Mouse (Mus musculus): ENCODE results near the gene Rnf113a2. TPM values are rescaled to one million over a fixed set of nuclear protein-coding genes. Genes with fewer than 3 reads are reported as not detected.
A peak's percentile ranks its signal among the peaks of the same experiment; 100 is the strongest.

Gene Rnf113a2
- 22.8 and 25.1 TPM in 2 replicates for polyA plus RNA-seq (2015; fragmentation: Nextera tagmentation; extraction: Ambion mirVana)

- Histone ChIP-seq H3K27ac (ENCODE audit: low read length) (peak within 1 kb of the TSS; percentile 42; the same call in 1 of the 2 replicates), H3K4me2 (ENCODE audit: low read depth, low read length) (peak within 1 kb of the TSS; percentile 92), H3K9me3 (ENCODE audit: control insufficient read depth, low read length) (peaks cover 3% of the 10 kb centered on the region), H3K9ac (ENCODE audit: low read length) (peak within 1 kb of the TSS; percentile 78), H3K4me1 (replicated peaks; ENCODE audit: control insufficient read depth, insufficient read depth, low read length) (peaks cover 4% of the 10 kb centered on the region; the same call in 1 of the 2 replicates), H3K36me3 (ENCODE audit: control insufficient read depth, insufficient read depth, low read length) (no peaks in the 10 kb centered on the region), H3K27me3 (ENCODE audit: control insufficient read depth, insufficient read depth, low read depth, low read length) (no peaks in the 10 kb centered on the region), H3K4me3 (ENCODE audit: low read length) (peak within 1 kb of the TSS; percentile 71)
- peak; percentile 93 for ATAC-seq (ENCODE audit: low read depth)
- WGBS = 3% methylated on average over 50 of the region's 50 CpGs
Measured at GRCm38 (mm10) chr12:84416834-84417604, at the start of gene Rnf113a2. Gene Rnf113a2 (plus strand): TSS chr12:84417196.

GRCm38 (mm10) chr12:84371647-84372046, 45.3 kb upstream of the Rnf113a2 start:
- H3K36me3 ChIP-seq (ENCODE audit: control insufficient read depth, insufficient read depth, low read length) = peaks cover 44% of the 10 kb centered on the region
- no peak overlapping the region for H3K9ac ChIP-seq (ENCODE audit: low read length)
- no peaks in the 10 kb centered on the region for H3K9me3 ChIP-seq (ENCODE audit: control insufficient read depth, low read length)
- no peak overlapping the region for H3K4me2 ChIP-seq (ENCODE audit: low read depth, low read length)
- no peak overlapping the region for H3K27ac ChIP-seq (ENCODE audit: low read length)
- no peaks in the 10 kb centered on the region for H3K4me1 ChIP-seq (replicated peaks; ENCODE audit: control insufficient read depth, insufficient read depth, low read length)
- H3K4me3 ChIP-seq (ENCODE audit: low read length) = no peak overlapping the region
- no peaks in the 10 kb centered on the region for H3K27me3 ChIP-seq (ENCODE audit: control insufficient read depth, insufficient read depth, low read depth, low read length)
- no peak for ATAC-seq (ENCODE audit: low read depth)
- 89% methylated on average over 5 of the region's 5 CpGs for WGBS

GRCm38 (mm10) chr12:84373831-84374481, 43.0 kb upstream of the Rnf113a2 start:
- ATAC-seq (ENCODE audit: low read depth) = no peak
- no peak overlapping the region for H3K9ac ChIP-seq (ENCODE audit: low read length)
- peaks cover 30% of the 10 kb centered on the region for H3K36me3 ChIP-seq (ENCODE audit: control insufficient read depth, insufficient read depth, low read length)
- no peak overlapping the region for H3K27ac ChIP-seq (ENCODE audit: low read length)
- H3K4me1 ChIP-seq (replicated peaks; ENCODE audit: control insufficient read depth, insufficient read depth, low read length) = no peaks in the 10 kb centered on the region
- H3K4me2 ChIP-seq (ENCODE audit: low read depth, low read length) = no peak overlapping the region
- no peaks in the 10 kb centered on the region for H3K27me3 ChIP-seq (ENCODE audit: control insufficient read depth, insufficient read depth, low read depth, low read length)
- WGBS = 73% methylated on average over 6 of the region's 6 CpGs
- H3K4me3 ChIP-seq (ENCODE audit: low read length) = no peak overlapping the region
- H3K9me3 ChIP-seq (ENCODE audit: control insufficient read depth, low read length) = no peaks in the 10 kb centered on the region

- no peaks in the 10 kb centered on the region for H3K36me3 ChIP-seq (ENCODE audit: control insufficient read depth, insufficient read depth, low read length)
- H3K9me3 ChIP-seq (ENCODE audit: control insufficient read depth, low read length) = no peaks in the 10 kb centered on the region
- no peak overlapping the region for H3K9ac ChIP-seq (ENCODE audit: low read length)
- no peak overlapping the region for H3K27ac ChIP-seq (ENCODE audit: low read length)
- no peak overlapping the region for H3K4me3 ChIP-seq (ENCODE audit: low read length)
- no peaks in the 10 kb centered on the region for H3K27me3 ChIP-seq (ENCODE audit: control insufficient read depth, insufficient read depth, low read depth, low read length)
- ATAC-seq (ENCODE audit: low read depth) = no peak
- H3K4me2 ChIP-seq (ENCODE audit: low read depth, low read length) = no peak overlapping the region
- 69% methylated on average over 4 of the region's 4 CpGs for whole genome bisulfite sequencing
- peaks cover 12% of the 10 kb centered on the region for H3K4me1 ChIP-seq (replicated peaks; ENCODE audit: control insufficient read depth, insufficient read depth, low read length)
Measured at GRCm38 (mm10) chr12:84382369-84382768, 34.6 kb upstream of the Rnf113a2 start.

GRCm38 (mm10) chr12:84384644-84385081, 32.3 kb upstream of the Rnf113a2 start:
- Histone ChIP-seq H3K4me1 (replicated peaks; ENCODE audit: control insufficient read depth, insufficient read depth, low read length) (peaks cover 12% of the 10 kb centered on the region), H3K27ac (ENCODE audit: low read length) (peak overlapping the region; percentile 78), H3K9ac (ENCODE audit: low read length) (no peak overlapping the region), H3K36me3 (ENCODE audit: control insufficient read depth, insufficient read depth, low read length) (no peaks in the 10 kb centered on the region), H3K4me3 (ENCODE audit: low read length) (no peak overlapping the region), H3K9me3 (ENCODE audit: control insufficient read depth, low read length) (no peaks in the 10 kb centered on the region), H3K4me2 (ENCODE audit: low read depth, low read length) (no peak overlapping the region), H3K27me3 (ENCODE audit: control insufficient read depth, insufficient read depth, low read depth, low read length) (no peaks in the 10 kb centered on the region)
- peak; percentile 86 for ATAC-seq (ENCODE audit: low read depth)
- WGBS = 32% methylated on average over 5 of the region's 5 CpGs

GRCm38 (mm10) chr12:84385408-84385807, 31.6 kb upstream of the Rnf113a2 start:
- Histone ChIP-seq H3K4me1 (replicated peaks; ENCODE audit: control insufficient read depth, insufficient read depth, low read length) (peaks cover 12% of the 10 kb centered on the region), H3K4me3 (ENCODE audit: low read length) (no peak overlapping the region), H3K9me3 (ENCODE audit: control insufficient read depth, low read length) (no peaks in the 10 kb centered on the region), H3K27me3 (ENCODE audit: control insufficient read depth, insufficient read depth, low read depth, low read length) (no peaks in the 10 kb centered on the region), H3K36me3 (ENCODE audit: control insufficient read depth, insufficient read depth, low read length) (no peaks in the 10 kb centered on the region), H3K27ac (ENCODE audit: low read length) (peak overlapping the region; percentile 78), H3K4me2 (ENCODE audit: low read depth, low read length) (no peak overlapping the region), H3K9ac (ENCODE audit: low read length) (no peak overlapping the region)
- WGBS = 75% methylated on average over 4 of the region's 4 CpGs
- no peak for ATAC-seq (ENCODE audit: low read depth)

GRCm38 (mm10) chr12:84388097-84388496, 28.9 kb upstream of the Rnf113a2 start:
- H3K9ac ChIP-seq (ENCODE audit: low read length) = no peak overlapping the region
- H3K27me3 ChIP-seq (ENCODE audit: control insufficient read depth, insufficient read depth, low read depth, low read length) = no peaks in the 10 kb centered on the region
- no peak overlapping the region for H3K27ac ChIP-seq (ENCODE audit: low read length)
- no peaks in the 10 kb centered on the region for H3K36me3 ChIP-seq (ENCODE audit: control insufficient read depth, insufficient read depth, low read length)
- ATAC-seq (ENCODE audit: low read depth) = no peak
- no peak overlapping the region for H3K4me2 ChIP-seq (ENCODE audit: low read depth, low read length)
- 81% methylated on average over 8 of the region's 8 CpGs for WGBS
- H3K9me3 ChIP-seq (ENCODE audit: control insufficient read depth, low read length) = no peaks in the 10 kb centered on the region
- no peak overlapping the region for H3K4me3 ChIP-seq (ENCODE audit: low read length)
- peaks cover 12% of the 10 kb centered on the region for H3K4me1 ChIP-seq (replicated peaks; ENCODE audit: control insufficient read depth, insufficient read depth, low read length)

GRCm38 (mm10) chr12:84388774-84389400, 28.1 kb upstream of the Rnf113a2 start:
- no peak for ATAC-seq (ENCODE audit: low read depth)
- Histone ChIP-seq H3K27me3 (ENCODE audit: control insufficient read depth, insufficient read depth, low read depth, low read length) (no peaks in the 10 kb centered on the region), H3K4me2 (ENCODE audit: low read depth, low read length) (0 out of 2 replicates have a peak overlapping the region, but pooled peaks have one; percentile 12), H3K9me3 (ENCODE audit: control insufficient read depth, low read length) (no peaks in the 10 kb centered on the region), H3K27ac (ENCODE audit: low read length) (no peak overlapping the region), H3K4me3 (ENCODE audit: low read length) (no peak overlapping the region), H3K36me3 (ENCODE audit: control insufficient read depth, insufficient read depth, low read length) (no peaks in the 10 kb centered on the region), H3K9ac (ENCODE audit: low read length) (no peak overlapping the region), H3K4me1 (replicated peaks; ENCODE audit: control insufficient read depth, insufficient read depth, low read length) (peaks cover 12% of the 10 kb centered on the region)
- WGBS = 60% methylated on average over 14 of the region's 14 CpGs

GRCm38 (mm10) chr12:84390336-84390735, 26.7 kb upstream of the Rnf113a2 start:
- WGBS = 79% methylated on average over 6 of the region's 6 CpGs
- Histone ChIP-seq H3K4me1 (replicated peaks; ENCODE audit: control insufficient read depth, insufficient read depth, low read length) (peaks cover 5% of the 10 kb centered on the region), H3K9me3 (ENCODE audit: control insufficient read depth, low read length) (no peaks in the 10 kb centered on the region), H3K36me3 (ENCODE audit: control insufficient read depth, insufficient read depth, low read length) (no peaks in the 10 kb centered on the region), H3K4me2 (ENCODE audit: low read depth, low read length) (no peak overlapping the region), H3K4me3 (ENCODE audit: low read length) (no peak overlapping the region), H3K27ac (ENCODE audit: low read length) (no peak overlapping the region), H3K9ac (ENCODE audit: low read length) (no peak overlapping the region), H3K27me3 (ENCODE audit: control insufficient read depth, insufficient read depth, low read depth, low read length) (no peaks in the 10 kb centered on the region)
- no peak for ATAC-seq (ENCODE audit: low read depth)
